Mouse (Mus musculus) neural tube, embryonic 12.5 days (tissue): Measurements from ENCODE around the gene Pcnx3. TPM values are rescaled to one million over a fixed set of nuclear protein-coding genes. Genes with fewer than 3 reads are reported as not detected.

Source experiments
- ATAC-seq: fragments of 200-750 bp; cut with Nextera tagmentation; 2 replicates; pipeline ENCODE4 v1.8.0; 2017; ENCODE audit warnings: low read depth, mild to moderate bottlenecking, moderate TSS enrichment, moderate library complexity; ENCODE audit not compliant: low FRiP score
- H3K27ac ChIP-seq: fragments of 300-500 bp; sonication (generic); 2 replicates; pipeline ENCODE4 v1.5.1; 2016
- H3K27me3 ChIP-seq: fragments of 300-500 bp; sonication (generic); replicated peaks from 2 replicates; pipeline ENCODE4 v1.6.1; 2016; ENCODE audit warnings: mild to moderate bottlenecking
- H3K36me3 ChIP-seq: fragments of 300-500 bp; sonication (generic); 2 replicates; pipeline ENCODE4 v1.6.1; 2016; ENCODE audit warnings: mild to moderate bottlenecking
- H3K4me1 ChIP-seq: fragments of 300-500 bp; sonication (generic); 2 replicates; pipeline ENCODE4 v1.6.1; 2016
- H3K4me2 ChIP-seq: fragments of 300-500 bp; sonication (generic); replicated peaks from 2 replicates; pipeline ENCODE4 v1.6.1; 2016; ENCODE audit warnings: mild to moderate bottlenecking
- H3K4me3 ChIP-seq: fragments of 300-500 bp; sonication (generic); 2 replicates; pipeline ENCODE4 v1.5.1; 2016
- H3K9ac ChIP-seq: fragments of 300-500 bp; sonication (generic); 2 replicates; pipeline ENCODE4 v1.6.1; 2016; ENCODE audit warnings: mild to moderate bottlenecking
- H3K9me3 ChIP-seq: fragments of 300-500 bp; sonication (generic); 2 replicates; pipeline ENCODE4 v1.6.1; 2016; ENCODE audit warnings: mild to moderate bottlenecking
- WGBS: fragments of 180-500 bp; shearing (Covaris S2); methylation state at CpG from one replicate; pipeline ENCODE4 v1.1.7; 2016; 5-methylcytosine and 5-hydroxymethylcytosine counted together
- polyA plus RNA-seq: library from polyadenylated mRNA; unstranded; fragments of >200 nt; fragmentation: Nextera tagmentation; extraction: Ambion mirVana; gene quantifications from 2 replicates; pipeline ENCODE4 v1.2.1, GENCODE M21; 2016

Gene Pcnx3
- polyA plus RNA-seq, 1 experiment from 2014 or later, result 32.4 TPM

GRCm38 (mm10) chr19:5664669-5665257 is 23.9 kb downstream of the Pcnx3 start:
- Histone ChIP-seq H3K9ac (no peak overlapping the region), H3K9me3 (no peaks in the 10 kb centered on the region), H3K27me3 (no peaks in the 10 kb centered on the region), H3K4me2 (no peak overlapping the region), H3K27ac (no peak overlapping the region), H3K4me3 (no peak overlapping the region), H3K36me3 (peaks cover 52% of the 10 kb centered on the region), H3K4me1 (peaks cover 19% of the 10 kb centered on the region)
- 93% methylated on average over 10 of the region's 10 CpGs for WGBS
- ATAC-seq, result no peak

- Histone ChIP-seq H3K9ac (peak within 1 kb of the TSS; percentile 57), H3K27me3 (no peaks in the 10 kb centered on the region), H3K9me3 (no peaks in the 10 kb centered on the region), H3K4me1 (peaks cover 19% of the 10 kb centered on the region), H3K4me2 (peak within 1 kb of the TSS; percentile 64), H3K27ac (no peak within 1 kb of the TSS), H3K4me3 (peak within 1 kb of the TSS; percentile 38), H3K36me3 (peaks cover 38% of the 10 kb centered on the region)
- ATAC-seq, result peak; percentile 89
- WGBS, result 2% methylated on average over 31 of the region's 32 CpGs
Observed at GRCm38 (mm10) chr19:5662981-5663913, 25.5 kb downstream of the Pcnx3 start, which contains the start of gene Sipa1. Gene Sipa1 (minus strand): TSS chr19:5663707.

GRCm38 (mm10) chr19:5662310-5662709 is 26.4 kb downstream of the Pcnx3 start:
- peak overlapping the region; percentile 57; the same call in 1 of the 2 replicates for H3K9ac ChIP-seq
- H3K4me1 ChIP-seq, result peaks cover 19% of the 10 kb centered on the region
- WGBS, result 75% methylated on average over 8 of the region's 8 CpGs
- H3K27ac ChIP-seq, result no peak overlapping the region
- H3K4me3 ChIP-seq, result peak overlapping the region; percentile 38; the same call in 1 of the 2 replicates
- no peaks in the 10 kb centered on the region for H3K9me3 ChIP-seq
- H3K27me3 ChIP-seq, result no peaks in the 10 kb centered on the region
- H3K36me3 ChIP-seq, result peaks cover 28% of the 10 kb centered on the region
- H3K4me2 ChIP-seq, result peak overlapping the region; percentile 64
- no peak for ATAC-seq

- Histone ChIP-seq H3K27ac (no peak overlapping the region), H3K4me1 (peaks cover 19% of the 10 kb centered on the region), H3K4me3 (no peak overlapping the region), H3K27me3 (peaks cover 7% of the 10 kb centered on the region), H3K4me2 (peak overlapping the region; percentile 24), H3K9me3 (no peaks in the 10 kb centered on the region), H3K36me3 (peaks cover 17% of the 10 kb centered on the region), H3K9ac (no peak overlapping the region)
- ATAC-seq, result no peak
- WGBS, result 82% methylated on average over 16 of the region's 16 CpGs
Observed at GRCm38 (mm10) chr19:5660942-5661751, 27.6 kb downstream of the Pcnx3 start.

- Histone ChIP-seq H3K9ac (peak overlapping the region; percentile 47; the same call in 1 of the 2 replicates), H3K4me2 (peak overlapping the region; percentile 74), H3K4me3 (peak overlapping the region; percentile 42), H3K27me3 (peaks cover 37% of the 10 kb centered on the region), H3K36me3 (peaks cover 20% of the 10 kb centered on the region), H3K27ac (no peak overlapping the region), H3K4me1 (peaks cover 14% of the 10 kb centered on the region), H3K9me3 (no peaks in the 10 kb centered on the region)
- WGBS, result 6% methylated on average over 43 of the region's 43 CpGs
- ATAC-seq, result 0 out of 2 replicates have a peak, but pooled peaks have one; percentile 41
Observed at GRCm38 (mm10) chr19:5654720-5655298, 33.9 kb downstream of the Pcnx3 start.

GRCm38 (mm10) chr19:5653969-5654719 is 34.6 kb downstream of the Pcnx3 start:
- WGBS, result 6% methylated on average over 62 of the region's 62 CpGs
- Histone ChIP-seq H3K4me1 (peaks cover 16% of the 10 kb centered on the region), H3K4me2 (peak overlapping the region; percentile 74), H3K9me3 (no peaks in the 10 kb centered on the region), H3K27ac (no peak overlapping the region), H3K27me3 (peaks cover 37% of the 10 kb centered on the region), H3K36me3 (peaks cover 20% of the 10 kb centered on the region), H3K4me3 (peak overlapping the region; percentile 42), H3K9ac (peak overlapping the region; percentile 47)
- peak; percentile 62; the same call in 1 of the 2 replicates for ATAC-seq

GRCm38 (mm10) chr19:5652570-5652969 is 36.1 kb downstream of the Pcnx3 start:
- 80% methylated on average over 6 of the region's 6 CpGs for WGBS
- Histone ChIP-seq H3K4me2 (no peak overlapping the region), H3K27ac (no peak overlapping the region), H3K4me1 (peaks cover 25% of the 10 kb centered on the region), H3K36me3 (peaks cover 25% of the 10 kb centered on the region), H3K9me3 (no peaks in the 10 kb centered on the region), H3K27me3 (peaks cover 37% of the 10 kb centered on the region), H3K4me3 (no peak overlapping the region), H3K9ac (no peak overlapping the region)
- no peak for ATAC-seq

GRCm38 (mm10) chr19:5651502-5652274 is 37.0 kb downstream of the Pcnx3 start:
- Histone ChIP-seq H3K9ac (no peak overlapping the region), H3K4me1 (peaks cover 25% of the 10 kb centered on the region), H3K4me3 (no peak overlapping the region), H3K36me3 (peaks cover 34% of the 10 kb centered on the region), H3K27me3 (peaks cover 36% of the 10 kb centered on the region), H3K9me3 (no peaks in the 10 kb centered on the region), H3K4me2 (no peak overlapping the region), H3K27ac (no peak overlapping the region)
- ATAC-seq, result no peak
- WGBS, result 62% methylated on average over 13 of the region's 13 CpGs

- no peak overlapping the region for H3K27ac ChIP-seq
- ATAC-seq, result no peak
Observed at GRCm38 (mm10) chr19:5649298-5649741, 39.4 kb downstream of the Pcnx3 start.

More at GRCm38 (mm10) chr19:5649298-5649741, 39.4 kb downstream of the Pcnx3 start:
- H3K9me3 ChIP-seq, result no peaks in the 10 kb centered on the region
- peak overlapping the region; percentile 60 for H3K4me2 ChIP-seq
- peaks cover 17% of the 10 kb centered on the region for H3K4me1 ChIP-seq
- peaks cover 12% of the 10 kb centered on the region for H3K27me3 ChIP-seq
- WGBS, result 69% methylated on average over 6 of the region's 6 CpGs
- no peak overlapping the region for H3K4me3 ChIP-seq
- peaks cover 56% of the 10 kb centered on the region for H3K36me3 ChIP-seq
- H3K9ac ChIP-seq, result peak overlapping the region; percentile 44; the same call in 1 of the 2 replicates
